In the genomic region with DNA sequence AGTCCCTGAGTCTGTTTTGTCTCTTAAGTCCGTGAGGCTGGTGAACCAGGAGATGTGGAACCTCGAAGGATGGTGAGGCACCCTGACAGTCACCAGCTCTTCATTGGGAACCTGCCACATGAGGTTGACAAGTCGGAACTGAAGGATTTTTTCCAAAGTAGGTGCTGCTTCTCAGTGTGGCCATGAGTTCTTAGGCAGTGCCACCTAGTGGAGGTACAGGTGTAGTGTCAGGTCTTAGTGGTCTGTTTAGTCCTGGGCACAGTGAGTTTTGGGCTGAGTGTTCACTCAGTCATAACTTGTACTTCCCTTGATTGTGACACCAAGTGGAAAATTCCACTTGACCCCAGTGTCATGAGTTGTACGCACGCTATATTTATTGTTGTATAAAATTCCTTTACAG, we compare ENCODE assay signal across 9 mouse cellular contexts. TPM values are rescaled to one million over a fixed set of nuclear protein-coding genes. Genes with fewer than 3 reads are reported as not detected.
DNase-seq lines count a peak whose midpoint lies in the region; ATAC-seq and TF ChIP-seq lines count a peak whose summit lies in the region.
"Had no signal": no experiment of that assay in that cellular context is flagged by ENCODE, and none has a peak within 500 bp of the region (broad histone marks: within the 10 kb centered on the region; RNA-seq: fewer than 3 reads in every experiment).

No protein-coding gene starts in this region.

- no peaks in the 10 kb centered on the region for H3K9me3 ChIP-seq in G1E (replicated peaks)
- no peaks in the 10 kb centered on the region for H3K9me3 ChIP-seq in midbrain, embryonic 16.5 days (replicated peaks; ENCODE audit: control insufficient read depth, low read length, poor library complexity, severe bottlenecking)
- H3K9me3 ChIP-seq in stomach, postnatal 0 days (ENCODE audit: control insufficient read depth, low read length): no peaks in the 10 kb centered on the region
- H3K9me3 ChIP-seq: embryonic facial prominence, embryonic 12.5 days had no signal

- H3K27ac ChIP-seq in midbrain, embryonic 16.5 days (ENCODE audit: low read length): no peak overlapping the region
- H3K27ac ChIP-seq in stomach, postnatal 0 days (replicated peaks): no peak overlapping the region
- H3K27ac ChIP-seq: embryonic facial prominence, embryonic 12.5 days had no signal

- H3K36me3 ChIP-seq in G1E (replicated peaks): peaks cover 95% of the 10 kb centered on the region
- H3K36me3 ChIP-seq in midbrain, embryonic 16.5 days (ENCODE audit: control insufficient read depth, insufficient read depth, low read length): peaks cover 37% of the 10 kb centered on the region
- H3K36me3 ChIP-seq in stomach, postnatal 0 days (ENCODE audit: control insufficient read depth, insufficient read depth, low read length): peaks cover 25% of the 10 kb centered on the region

- H3K27me3 ChIP-seq in G1E (ENCODE audit: insufficient read depth, low read length): no peaks in the 10 kb centered on the region
- no peaks in the 10 kb centered on the region for H3K27me3 ChIP-seq in midbrain, embryonic 16.5 days (ENCODE audit: control insufficient read depth, insufficient read depth, low read depth, low read length)
- H3K27me3 ChIP-seq in stomach, postnatal 0 days (ENCODE audit: control insufficient read depth, insufficient read depth, low read length): no peaks in the 10 kb centered on the region
- H3K27me3 ChIP-seq: embryonic facial prominence, embryonic 12.5 days had no signal

- H3K9ac ChIP-seq in midbrain, embryonic 16.5 days (ENCODE audit: low read depth, low read length): no peak overlapping the region
- H3K9ac ChIP-seq in stomach, postnatal 0 days (ENCODE audit: low read length): no peak overlapping the region
- H3K9ac ChIP-seq: embryonic facial prominence, embryonic 12.5 days had no signal

- 65% methylated on average over 5 of the region's 5 CpGs for whole genome bisulfite sequencing in midbrain, embryonic 16.5 days
- 47% methylated on average over 5 of the region's 5 CpGs for whole genome bisulfite sequencing in stomach, postnatal 0 days

- ATAC-seq in frontal cortex, adult (ENCODE audit: low TSS enrichment): peak; percentile 79
- peak; percentile 63 for ATAC-seq in G1E (ENCODE audit: extremely low read depth, insufficient number of reproducible peaks, low FRiP score, poor library complexity, severe bottlenecking)
- ATAC-seq in hematopoietic stem cell, adult 5-6 weeks (replicated peaks in 1 of 2; ENCODE audit: insufficient read depth in 1 of 2, low FRiP score in 2 of 2, low TSS enrichment in 1 of 2, low read depth in 1 of 2, poor library complexity in 2 of 2, severe bottlenecking in 2 of 2): peak; percentile 82 to 83
- peak; percentile 77 for ATAC-seq in midbrain, embryonic 16.5 days
- ATAC-seq in stomach, postnatal 0 days (ENCODE audit: low FRiP score, low TSS enrichment): peak; percentile 73

- TF ChIP-seq EP300 in stomach, postnatal 0 days (optimal IDR thresholded peaks at IDR 0.05): no peak

- peak; percentile 66 for TF ChIP-seq CTCF in G1E (IDR thresholded peaks at IDR 0.05; ENCODE audit: low read depth, low read length)
- peak; percentile 87 for TF ChIP-seq CTCF in stomach, postnatal 0 days (IDR thresholded peaks at IDR 0.05; ENCODE audit: low read depth)

- H3K4me2 ChIP-seq in midbrain, embryonic 16.5 days (ENCODE audit: low read length): no peak overlapping the region
- H3K4me2 ChIP-seq in stomach, postnatal 0 days (replicated peaks; ENCODE audit: low read depth): no peak overlapping the region
- H3K4me2 ChIP-seq: embryonic facial prominence, embryonic 12.5 days had no signal

- no peak overlapping the region for H3K4me3 ChIP-seq in G1E (ENCODE audit: low read depth, low read length)
- no peak overlapping the region for H3K4me3 ChIP-seq in midbrain, embryonic 16.5 days (ENCODE audit: low read depth, low read length)
- H3K4me3 ChIP-seq in stomach, postnatal 0 days (ENCODE audit: low read depth, low read length): no peak overlapping the region
- H3K4me3 ChIP-seq: embryonic facial prominence, embryonic 12.5 days had no signal

- no peak for DNase-seq in frontal cortex, postnatal 25 days (ENCODE audit: low spot score in 2 of 2)
- peak; percentile 19 for DNase-seq in G1E (ENCODE audit: low spot score)
- peak; percentile 36 for DNase-seq in cerebellum, adult 9-10 months
- peak; percentile 29 to 39 for DNase-seq in left cerebral cortex, postnatal 10 days (ENCODE audit: extremely low spot score in 1 of 2, low spot score in 2 of 2)
- peak; percentile 66 for DNase-seq in stomach, postnatal 0 days (ENCODE audit: low spot score)

- peaks cover 29% of the 10 kb centered on the region for H3K4me1 ChIP-seq in G1E (ENCODE audit: insufficient read depth, low read depth, low read length)
- H3K4me1 ChIP-seq in midbrain, embryonic 16.5 days (ENCODE audit: control insufficient read depth, insufficient read depth, low read length): no peaks in the 10 kb centered on the region
- H3K4me1 ChIP-seq in stomach, postnatal 0 days (replicated peaks; ENCODE audit: control insufficient read depth, insufficient read depth): no peaks in the 10 kb centered on the region
- H3K4me1 ChIP-seq: embryonic facial prominence, embryonic 12.5 days had no signal

- intact Hi-C loops in left cerebral cortex, postnatal 10 days (cut with DNase I): no loop called here

RNA-seq across cellular contexts. Expression of a gene that starts 28.4 kb away (rescaled TPM):
- 97.4 and 104 TPM in 2 replicates for total RNA-seq in G1E (2014; fragmentation: Nextera tagmentation)
- 122 and 128 TPM in 2 replicates for total RNA-seq in G1E (2017)
- 365 and 461 TPM in 2 replicates for polyA plus RNA-seq in G1E (2012)
- total RNA-seq in hematopoietic stem cell, adult 5-6 weeks (2017): 115 and 117 TPM in 2 replicates
- 10 to 100 TPM; 41.5 to 41.6 TPM for total RNA-seq in left cerebral cortex, postnatal 10 days (2021)
- 92.4 and 103 TPM in 2 replicates for polyA plus RNA-seq in midbrain, embryonic 16.5 days (2015; fragmentation: Nextera tagmentation; extraction: Ambion mirVana)
- polyA plus RNA-seq in stomach, postnatal 0 days (2015; fragmentation: Nextera tagmentation; extraction: Ambion mirVana): 59.5 and 59.8 TPM in 2 replicates

RNA-seq across cellular contexts. Expression of a gene that starts 36.8 kb away (rescaled TPM):
- total RNA-seq in G1E (2014; fragmentation: Nextera tagmentation) (37.0 and 37.7 TPM in 2 replicates), G1E (2017) (103 and 125 TPM in 2 replicates)
- polyA plus RNA-seq in G1E (2012): 39.7 and 92.8 TPM in 2 replicates
- 21.1 and 50.8 TPM in 2 replicates for total RNA-seq in hematopoietic stem cell, adult 5-6 weeks (2017)
- total RNA-seq in left cerebral cortex, postnatal 10 days (2021): 100 to 1,000 TPM; 145 TPM
- polyA plus RNA-seq in midbrain, embryonic 16.5 days (2015; fragmentation: Nextera tagmentation; extraction: Ambion mirVana): 196 and 215 TPM in 2 replicates
- polyA plus RNA-seq in stomach, postnatal 0 days (2015; fragmentation: Nextera tagmentation; extraction: Ambion mirVana): 508 and 530 TPM in 2 replicates

Comparison
In these comparisons a context has a peak if more than half of its experiments do, and no peak if none do; other contexts are left out.
1. DNase-seq: peak in G1E (single experiment), cerebellum, adult 9-10 months (single experiment), left cerebral cortex, postnatal 10 days (2 of 2) and stomach, postnatal 0 days (single experiment); none in frontal cortex, postnatal 25 days (0 of 2).
2. Peak in every context shown above with its lines, with median percentiles within 50 percentile points of each other: ATAC-seq.